Mouse (Mus musculus) WW6 (cell line): ENCODE measurements around the gene Rtn4r.

Source experiments
- DNase-seq: peaks from one replicate; pipeline ENCODE4 v3.0.0-alpha.2; 2013; ENCODE audit warnings: low read depth, low spot score

The Rtn4r gene

DNA sequence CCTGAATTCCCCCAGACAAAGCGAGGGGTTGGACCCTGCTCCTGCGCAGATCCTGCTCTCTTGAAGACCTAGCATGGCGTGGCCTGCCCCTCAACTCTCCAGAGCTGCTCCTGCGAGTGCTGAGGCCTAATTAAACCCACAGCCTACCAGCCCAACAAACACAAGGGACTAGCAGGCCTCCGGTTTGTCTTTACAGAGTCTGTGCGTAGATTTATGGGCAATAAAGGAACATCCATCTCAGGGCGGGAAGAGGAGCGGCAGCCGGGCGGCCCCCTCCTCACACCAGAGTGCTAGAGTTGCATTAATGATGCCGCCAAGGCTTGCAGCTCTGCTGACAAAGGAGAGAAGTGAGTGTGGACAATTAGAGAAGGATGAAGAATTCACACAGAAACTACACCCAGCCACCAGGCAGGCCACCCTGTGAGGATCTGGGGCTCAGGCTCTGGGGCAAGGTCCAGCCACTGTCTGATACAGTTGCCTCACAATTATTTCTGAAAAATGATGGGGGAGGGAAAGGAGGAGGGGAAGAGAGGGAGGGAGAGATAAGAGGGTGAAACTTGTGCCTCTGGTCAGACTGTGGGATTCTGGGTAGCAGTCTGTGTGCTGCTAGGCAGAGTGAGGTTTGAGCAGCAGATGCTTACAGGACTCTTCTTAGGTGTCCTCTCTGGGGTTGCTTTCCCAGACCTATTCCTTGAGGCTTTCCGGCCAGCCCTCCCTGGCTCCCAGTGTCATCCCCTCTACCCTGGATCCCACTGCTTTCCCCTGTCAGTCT is 29.3 kb downstream of the Rtn4r start:
- DNase-seq: no peak

- no peak for DNase-seq
These were observed 31.8 kb downstream of the Rtn4r start for GRCm38 (mm10) chr16:18159255-18159654.

- DNase-seq: no peak
These were observed 32.3 kb downstream of the Rtn4r start for GRCm38 (mm10) chr16:18159778-18160177.

DNA sequence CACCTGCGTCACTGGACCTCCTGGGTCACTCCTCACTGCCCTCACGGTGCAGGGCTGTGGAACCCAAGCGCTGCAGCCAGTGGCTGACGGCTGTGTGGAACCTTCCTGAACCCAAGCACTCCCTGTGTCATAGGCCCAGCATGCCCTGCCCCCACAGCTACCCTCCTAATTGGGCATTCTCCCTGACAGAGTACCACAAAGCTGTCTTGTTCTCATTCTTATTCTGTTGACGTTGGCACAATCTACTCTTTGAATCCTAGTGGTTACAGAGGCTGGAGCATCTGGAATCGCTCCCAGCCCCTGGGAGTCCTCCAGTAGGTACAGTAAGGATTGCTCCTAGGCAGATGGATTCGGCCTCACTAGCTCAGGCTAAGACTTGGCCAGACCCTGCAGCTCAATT is 33.1 kb downstream of the Rtn4r start:
- DNase-seq: no peak

DNA sequence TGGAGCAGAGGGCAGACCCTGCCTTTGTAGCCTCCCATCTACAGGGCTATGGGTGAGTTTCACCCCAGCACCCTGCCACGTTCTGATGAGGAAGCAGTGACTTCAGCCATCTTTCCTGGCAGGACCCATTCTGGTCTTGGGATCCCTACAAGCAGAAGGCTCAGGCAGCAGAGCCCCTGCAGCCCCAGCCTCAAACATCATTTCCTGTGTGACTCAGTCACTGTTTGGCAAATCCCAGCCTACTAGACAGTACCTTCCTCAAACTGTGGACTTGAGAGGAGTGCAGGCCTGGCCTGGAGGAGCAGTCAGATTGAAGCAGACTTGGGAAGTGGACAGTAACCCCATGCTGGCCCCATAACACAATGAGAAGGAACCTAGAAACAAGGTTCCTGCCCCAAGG is 33.7 kb downstream of the Rtn4r start:
- DNase-seq: no peak

DNA sequence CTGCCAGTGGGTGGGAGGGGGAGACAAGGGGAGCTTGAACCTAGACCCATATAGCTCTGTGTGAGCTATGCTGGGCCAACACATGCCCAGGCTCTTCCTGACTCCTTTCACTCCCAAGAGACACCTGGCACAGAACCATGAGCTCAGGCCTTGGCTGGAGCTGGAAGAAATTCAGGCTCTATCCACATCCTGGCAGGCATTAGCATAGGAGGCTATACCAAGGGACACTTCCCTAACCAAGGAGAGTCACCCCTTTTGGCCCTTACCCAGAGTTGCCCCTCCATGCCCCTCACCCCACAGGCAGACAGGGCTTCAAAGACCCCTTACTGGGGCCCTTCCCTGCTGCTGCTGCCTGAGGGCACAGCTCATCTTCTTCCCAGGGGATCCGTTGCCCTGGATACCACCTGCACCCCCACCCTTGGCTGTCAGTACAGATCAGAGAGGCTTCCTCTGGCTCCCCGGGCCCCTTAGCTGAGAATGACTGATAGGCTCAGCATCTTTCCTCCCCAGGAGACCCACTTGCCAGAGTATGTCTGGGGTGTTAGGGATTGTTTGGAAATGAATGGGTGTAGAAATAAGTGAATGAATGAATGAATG is 37.3 kb downstream of the Rtn4r start:
- no peak for DNase-seq

- DNase-seq: no peak
These were observed 39.3 kb downstream of the Rtn4r start for GRCm38 (mm10) chr16:18166613-18167190.

DNA sequence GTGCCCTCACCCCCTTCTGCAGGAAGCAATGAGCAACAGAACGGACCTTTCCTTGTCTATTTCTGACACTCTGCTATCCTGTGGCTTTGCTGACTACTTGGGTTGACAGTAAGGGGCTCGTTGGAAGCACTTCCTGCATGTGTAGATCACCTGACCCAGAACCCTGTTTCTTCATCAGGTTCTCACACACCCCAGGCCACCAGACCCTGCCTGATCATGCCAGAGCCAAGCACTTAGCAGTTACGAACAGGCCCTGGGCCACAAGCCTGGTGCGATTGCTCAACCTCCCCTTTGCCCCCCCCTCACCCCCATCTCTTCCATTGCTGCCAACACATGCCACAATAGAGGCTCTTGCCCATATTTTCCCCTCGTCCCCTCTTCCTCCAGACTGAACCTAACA is 41.7 kb downstream of the Rtn4r start:
- no peak for DNase-seq

GRCm38 (mm10) chr16:18169776-18170175 is 42.3 kb downstream of the Rtn4r start:
- no peak for DNase-seq

- no peak for DNase-seq
These were observed 44.9 kb downstream of the Rtn4r start for GRCm38 (mm10) chr16:18172266-18172855.

GRCm38 (mm10) chr16:18173231-18173630 is 45.8 kb downstream of the Rtn4r start:
- DNase-seq: no peak

DNA sequence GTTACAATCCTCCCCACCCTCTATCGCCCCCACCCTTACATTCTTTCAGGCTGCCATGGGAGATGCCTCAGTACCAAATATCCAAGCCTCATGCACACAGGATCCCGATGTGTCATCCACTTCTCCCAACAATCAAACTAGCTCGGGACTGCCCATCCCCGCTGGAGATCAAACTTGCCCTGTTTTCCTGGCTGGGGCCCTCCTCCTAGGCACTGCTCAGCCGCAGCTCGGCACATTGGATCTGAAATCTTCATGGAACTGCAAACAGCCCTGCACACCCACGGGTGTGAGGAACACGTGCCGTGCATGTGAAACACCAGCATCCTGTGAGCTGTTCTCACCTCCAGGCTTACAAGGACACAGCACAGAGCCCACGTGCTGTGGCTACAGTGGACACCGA is 46.3 kb downstream of the Rtn4r start:
- no peak for DNase-seq

DNA sequence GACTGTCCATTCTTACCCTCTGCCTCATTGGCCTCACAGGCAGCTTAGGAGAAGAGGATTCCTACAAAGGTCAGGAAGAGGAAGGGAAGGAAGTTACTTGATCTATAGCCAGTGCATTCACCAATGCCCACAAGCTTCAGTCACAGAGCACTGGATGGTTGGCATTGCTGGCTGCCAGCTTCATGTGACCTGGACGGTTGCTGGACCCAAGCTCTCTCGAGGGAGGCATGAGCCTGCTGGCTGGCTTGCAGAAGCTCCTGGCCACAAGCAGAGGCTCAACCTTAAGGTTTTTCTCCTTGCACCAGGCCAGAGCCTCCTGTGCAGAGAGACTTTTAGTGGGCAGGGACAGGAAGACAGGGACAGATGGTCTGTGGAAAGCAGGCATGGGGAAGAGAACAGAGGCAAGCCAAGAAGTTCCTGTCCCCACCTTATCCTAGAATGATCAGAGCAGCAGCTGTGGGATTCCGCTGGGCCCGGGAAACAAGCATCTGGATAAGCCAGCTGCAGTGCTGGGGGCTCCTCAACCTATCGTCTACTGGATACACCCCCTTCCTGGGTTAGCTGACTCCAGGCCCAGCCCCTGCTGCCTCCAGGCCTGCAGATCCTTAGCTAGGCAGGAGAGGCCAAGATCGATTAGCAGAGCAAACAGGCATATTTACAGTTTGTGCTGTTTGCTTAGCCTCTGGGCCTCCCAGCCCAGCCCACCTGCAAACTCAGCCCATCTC is 48.5 kb downstream of the Rtn4r start:
- no peak for DNase-seq

- no peak for DNase-seq
These were observed 49.3 kb downstream of the Rtn4r start for GRCm38 (mm10) chr16:18176758-18177157.

DNA sequence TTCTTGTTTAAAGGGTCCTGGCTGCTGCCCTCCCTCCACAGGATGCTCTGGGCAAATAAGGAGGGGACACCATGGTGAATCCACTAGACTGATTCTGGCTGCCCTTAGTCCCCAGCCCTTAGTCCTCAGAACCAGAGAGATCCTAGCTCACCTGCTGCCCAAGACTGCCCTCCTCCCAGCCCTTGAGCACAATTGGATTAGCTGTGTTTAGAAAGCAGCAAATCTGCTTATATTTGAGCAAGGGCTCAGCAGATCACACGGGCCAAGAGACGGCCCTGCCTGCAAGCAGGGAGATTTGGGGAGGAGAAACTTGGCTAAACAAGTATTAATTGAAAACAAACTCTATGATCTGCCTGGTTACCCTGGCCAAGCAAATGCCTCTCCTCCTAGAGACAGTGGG is 52.1 kb downstream of the Rtn4r start:
- no peak for DNase-seq

DNA sequence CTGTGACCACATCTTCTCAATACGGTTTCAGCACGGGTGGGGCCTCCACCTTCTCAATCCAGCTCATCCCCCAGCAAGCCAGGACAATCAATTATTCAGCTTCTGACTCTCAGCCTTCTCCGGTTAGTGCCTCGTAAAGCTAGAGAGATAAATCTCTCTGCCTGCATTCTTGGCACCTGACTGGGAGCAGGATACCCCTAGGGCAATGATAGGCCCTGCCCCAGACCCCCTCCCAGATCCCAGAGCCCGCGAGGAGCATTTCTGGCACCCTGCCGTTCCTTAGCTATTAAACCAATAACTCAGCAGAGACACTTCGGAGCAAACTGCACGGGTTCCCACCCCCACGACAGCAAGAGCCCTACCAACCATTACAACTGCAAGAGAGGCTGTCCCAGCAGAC is 54.0 kb downstream of the Rtn4r start:
- no peak for DNase-seq

- DNase-seq: no peak
These were observed 55.3 kb downstream of the Rtn4r start for GRCm38 (mm10) chr16:18182766-18183165.

DNA sequence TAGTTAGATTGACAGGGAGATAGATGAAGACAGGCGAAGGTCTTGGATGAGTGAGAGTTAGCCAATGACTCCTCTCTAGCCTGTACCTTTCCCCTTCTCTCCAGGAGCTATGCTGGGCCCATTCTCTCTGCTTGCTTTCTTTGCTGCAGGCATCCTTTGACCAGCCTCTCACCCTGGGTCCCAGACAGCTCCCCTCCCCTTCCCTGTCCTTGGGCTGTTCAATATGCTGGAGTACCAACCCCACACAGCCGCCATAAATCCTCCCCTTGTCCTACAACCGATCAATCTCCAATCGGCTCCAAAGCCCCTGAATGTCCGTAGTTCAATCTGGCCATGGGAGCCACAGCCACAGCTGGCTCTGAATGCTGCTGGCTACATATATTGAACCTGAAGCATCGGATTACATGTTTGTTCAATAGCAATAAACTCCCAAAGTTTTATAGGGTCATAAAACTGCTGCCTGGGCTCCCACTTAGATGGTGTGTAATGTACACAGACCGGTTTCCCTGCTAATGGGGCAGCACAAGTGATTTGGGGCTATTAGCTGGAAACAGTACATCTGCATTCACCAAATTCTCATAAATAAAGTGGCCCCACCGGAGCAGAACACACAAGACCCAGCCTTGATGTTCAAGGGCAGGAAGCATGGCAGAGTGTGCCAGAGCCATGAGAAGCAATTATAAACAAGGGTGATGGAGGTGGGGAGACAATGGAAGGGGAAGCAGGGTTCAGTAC is 58.4 kb downstream of the Rtn4r start:
- DNase-seq: no peak

DNA sequence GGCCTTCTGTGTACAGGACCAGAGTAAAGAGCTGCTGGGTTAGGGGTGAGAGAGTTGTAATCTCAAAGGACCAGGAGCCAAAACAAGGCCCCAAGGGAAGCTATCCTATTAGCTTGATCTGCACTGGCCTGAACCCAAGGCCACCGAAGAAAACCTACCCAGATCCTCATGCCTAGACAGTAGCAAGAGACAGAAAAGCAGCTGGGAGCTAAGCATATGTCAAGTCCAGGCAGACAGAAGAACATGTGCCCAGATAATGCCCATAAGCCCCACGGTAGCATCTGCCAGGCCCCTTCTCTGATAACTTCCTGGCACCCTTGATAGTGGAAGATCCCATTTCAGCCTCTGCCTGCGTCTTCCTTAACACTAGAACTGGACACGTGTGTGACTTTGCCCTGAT is 59.4 kb downstream of the Rtn4r start:
- no peak for DNase-seq

GRCm38 (mm10) chr16:18187221-18187620 is 59.8 kb downstream of the Rtn4r start:
- DNase-seq: no peak

DNA sequence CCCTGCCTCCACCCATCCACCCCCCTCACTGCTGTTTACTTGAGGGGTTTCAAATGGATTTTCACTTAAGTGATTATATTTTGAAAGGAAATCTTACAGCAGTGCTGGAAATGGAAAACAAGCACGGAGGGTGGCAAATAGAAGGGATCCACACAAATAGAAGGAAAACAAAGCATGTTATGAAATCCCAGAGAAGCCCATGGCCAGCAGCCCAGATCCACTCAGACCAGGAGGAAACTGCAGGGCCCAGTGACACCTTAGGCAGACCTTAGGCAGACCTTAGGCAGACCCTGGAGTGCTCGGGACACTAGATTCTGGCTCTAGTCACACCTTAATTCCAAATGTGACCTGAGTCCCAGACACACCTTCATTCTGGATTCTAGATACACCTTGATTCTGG is 63.6 kb downstream of the Rtn4r start:
- DNase-seq: no peak
